12 mouse cellular contexts compared by ENCODE assay signal in genomic region chr10:39238596-39238995, GRCm38 (mm10).
DNase-seq lines count a peak whose midpoint lies in the region; ATAC-seq and TF ChIP-seq lines count a peak whose summit lies in the region.
"Had no signal": no experiment of that assay in that cellular context is flagged by ENCODE, and none has a peak within 500 bp of the region (broad histone marks: within the 10 kb centered on the region; RNA-seq: fewer than 3 reads in every experiment).

No protein-coding gene starts in this region.

- no peak for ATAC-seq in intestine, embryonic 14.5 days (replicated peaks; ENCODE audit: low FRiP score, low TSS enrichment, low read depth)
- ATAC-seq in intestine, postnatal 0 days, result no peak
- 0 out of 2 replicates have a peak, but pooled peaks have one; percentile 6 for ATAC-seq in midbrain, postnatal 0 days (ENCODE audit: low FRiP score)
- ATAC-seq: CD4-positive, CD25-positive, alpha-beta regulatory T cell, adult 4 months had no signal

- no peak overlapping the region for H3K9ac ChIP-seq in intestine, embryonic 14.5 days (ENCODE audit: low read length)
- no peak overlapping the region for H3K9ac ChIP-seq in intestine, postnatal 0 days (ENCODE audit: low read depth, low read length)
- no peak overlapping the region for H3K9ac ChIP-seq in midbrain, postnatal 0 days (replicated peaks; ENCODE audit: low read length, poor library complexity, severe bottlenecking)
- H3K9ac ChIP-seq: forebrain, postnatal 0 days; neural tube, embryonic 12.5 days had no signal

- no peaks in the 10 kb centered on the region for H3K9me3 ChIP-seq in intestine, embryonic 14.5 days (ENCODE audit: control insufficient read depth, low read length)
- H3K9me3 ChIP-seq in intestine, postnatal 0 days (ENCODE audit: control insufficient read depth), result no peaks in the 10 kb centered on the region
- H3K9me3 ChIP-seq in midbrain, postnatal 0 days (ENCODE audit: low read length), result no peaks in the 10 kb centered on the region
- H3K9me3 ChIP-seq in midbrain, embryonic 10.5 days (replicated peaks), result no peaks in the 10 kb centered on the region
- H3K9me3 ChIP-seq: neural tube, embryonic 12.5 days had no signal

- no peaks in the 10 kb centered on the region for H3K36me3 ChIP-seq in intestine, embryonic 14.5 days (ENCODE audit: control insufficient read depth, insufficient read depth, low read length)
- no peaks in the 10 kb centered on the region for H3K36me3 ChIP-seq in intestine, postnatal 0 days (ENCODE audit: control insufficient read depth, insufficient read depth)
- no peaks in the 10 kb centered on the region for H3K36me3 ChIP-seq in midbrain, postnatal 0 days (ENCODE audit: insufficient read depth, low read length)
- no peaks in the 10 kb centered on the region for H3K36me3 ChIP-seq in midbrain, embryonic 10.5 days
- H3K36me3 ChIP-seq: neural tube, embryonic 12.5 days had no signal

- H3K4me2 ChIP-seq in intestine, embryonic 14.5 days (ENCODE audit: low read length), result no peak overlapping the region
- no peak overlapping the region for H3K4me2 ChIP-seq in intestine, postnatal 0 days (replicated peaks; ENCODE audit: low read depth)
- H3K4me2 ChIP-seq in midbrain, postnatal 0 days (ENCODE audit: low read depth, low read length, poor library complexity, severe bottlenecking), result no peak overlapping the region
- H3K4me2 ChIP-seq: liver, embryonic 11.5 days had no signal

- TF ChIP-seq CTCF in intestine, postnatal 0 days (IDR thresholded peaks at IDR 0.05; ENCODE audit: low read depth), result no peak
- no peak for TF ChIP-seq CTCF in midbrain, postnatal 0 days (IDR thresholded peaks at IDR 0.05)

- DNase-seq in intestine, embryonic 14.5 days (ENCODE audit: low spot score), result peak; percentile 47
- no peak for DNase-seq in midbrain, postnatal 0 days (ENCODE audit: low spot score)
- DNase-seq in midbrain, embryonic 10.5 days (ENCODE audit: low spot score), result no peak
- DNase-seq in cerebellum, adult 8-10 months, result peak; percentile 16
- DNase-seq in frontal cortex, postnatal 10 days (ENCODE audit: low spot score in 2 of 2), result no peak
- DNase-seq in layer of hippocampus, postnatal 25 days (ENCODE audit: extremely low spot score in 1 of 2, low spot score in 1 of 2), result no peak
- DNase-seq: forebrain, postnatal 0 days; right cerebral cortex, postnatal 14 days had no signal

- no peak overlapping the region for H3K4me3 ChIP-seq in intestine, embryonic 14.5 days (ENCODE audit: low read depth, low read length)
- no peak overlapping the region for H3K4me3 ChIP-seq in intestine, postnatal 0 days (ENCODE audit: low read depth, low read length)
- no peak overlapping the region for H3K4me3 ChIP-seq in midbrain, postnatal 0 days (ENCODE audit: low read depth, low read length)
- H3K4me3 ChIP-seq in midbrain, embryonic 10.5 days, result no peak overlapping the region
- H3K4me3 ChIP-seq: neural tube, embryonic 12.5 days had no signal

- no peak overlapping the region for H3K27ac ChIP-seq in intestine, embryonic 14.5 days (ENCODE audit: low read depth)
- H3K27ac ChIP-seq in intestine, postnatal 0 days (ENCODE audit: low read depth, low read length), result no peak overlapping the region
- H3K27ac ChIP-seq in midbrain, postnatal 0 days (ENCODE audit: low read depth, low read length), result no peak overlapping the region
- H3K27ac ChIP-seq in midbrain, embryonic 10.5 days (replicated peaks), result no peak overlapping the region
- H3K27ac ChIP-seq: neural tube, embryonic 12.5 days had no signal

- peaks cover 6% of the 10 kb centered on the region for H3K4me1 ChIP-seq in intestine, embryonic 14.5 days (replicated peaks; ENCODE audit: control insufficient read depth, insufficient read depth, low read length)
- H3K4me1 ChIP-seq in intestine, postnatal 0 days (replicated peaks; ENCODE audit: control insufficient read depth, insufficient read depth, low read length), result no peaks in the 10 kb centered on the region
- peaks cover 9% of the 10 kb centered on the region; the same call in 1 of the 2 replicates for H3K4me1 ChIP-seq in midbrain, postnatal 0 days (ENCODE audit: insufficient read depth, low read length)
- H3K4me1 ChIP-seq in midbrain, embryonic 10.5 days, result peaks cover 15% of the 10 kb centered on the region

- no peaks in the 10 kb centered on the region for H3K27me3 ChIP-seq in intestine, embryonic 14.5 days (replicated peaks; ENCODE audit: control insufficient read depth, insufficient read depth, low read length)
- no peaks in the 10 kb centered on the region for H3K27me3 ChIP-seq in intestine, postnatal 0 days (replicated peaks; ENCODE audit: control insufficient read depth, insufficient read depth, low read length)
- no peaks in the 10 kb centered on the region for H3K27me3 ChIP-seq in midbrain, postnatal 0 days (ENCODE audit: insufficient read depth, low read length)
- H3K27me3 ChIP-seq in midbrain, embryonic 10.5 days (ENCODE audit: low read depth, poor library complexity, severe bottlenecking), result peaks cover 3% of the 10 kb centered on the region; the same call in 1 of the 2 replicates
- H3K27me3 ChIP-seq: neural tube, embryonic 12.5 days had no signal

- 51% methylated on average over 10 of the region's 10 CpGs for WGBS in intestine, embryonic 14.5 days
- WGBS in intestine, postnatal 0 days, result 61% methylated on average over 10 of the region's 10 CpGs
- WGBS in midbrain, postnatal 0 days, result 56% methylated on average over 10 of the region's 10 CpGs
- 92% methylated on average over 10 of the region's 10 CpGs for WGBS in midbrain, embryonic 10.5 days

Comparison
In these comparisons a context has a peak if more than half of its experiments do, and no peak if none do; other contexts are left out.
1. DNase-seq: peak in intestine, embryonic 14.5 days (single experiment) and cerebellum, adult 8-10 months (single experiment); none in midbrain, postnatal 0 days (single experiment), midbrain, embryonic 10.5 days (single experiment), frontal cortex, postnatal 10 days (0 of 2) and layer of hippocampus, postnatal 25 days (0 of 2).